Mouse (Mus musculus) embryo, embryonic 10.5 days (tissue): ENCODE results near the gene Stat4.

ENCODE experiments used
- DNase-seq: peaks from one replicate; pipeline ENCODE4 v3.0.0-alpha.2; 2015; ENCODE audit warnings: low spot score

The Stat4 gene

DNA sequence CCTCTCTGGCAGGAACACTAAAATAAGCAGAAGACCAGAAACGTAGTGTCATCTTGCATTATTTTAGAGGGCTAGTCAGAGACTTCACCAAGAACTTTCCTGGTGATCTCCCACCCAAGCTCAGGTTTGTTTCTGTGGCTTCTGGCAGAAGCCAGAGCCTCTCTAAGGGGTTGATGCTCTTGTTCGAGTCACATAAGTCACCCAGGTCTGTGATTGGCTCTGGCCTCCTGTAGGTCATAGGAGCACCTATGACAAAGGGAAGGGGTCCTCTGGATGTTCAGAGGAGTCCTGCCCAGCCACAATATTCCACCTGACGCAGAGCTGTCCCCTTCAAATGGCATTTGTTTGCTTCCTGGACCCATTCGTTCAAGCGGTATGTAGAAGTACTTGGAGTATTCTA lies at the start of gene Stat4:
TSS of gene Stat4 (plus strand) at position 301 of the 400 bp plus-strand sequence.
- DNase-seq: no peak

DNA sequence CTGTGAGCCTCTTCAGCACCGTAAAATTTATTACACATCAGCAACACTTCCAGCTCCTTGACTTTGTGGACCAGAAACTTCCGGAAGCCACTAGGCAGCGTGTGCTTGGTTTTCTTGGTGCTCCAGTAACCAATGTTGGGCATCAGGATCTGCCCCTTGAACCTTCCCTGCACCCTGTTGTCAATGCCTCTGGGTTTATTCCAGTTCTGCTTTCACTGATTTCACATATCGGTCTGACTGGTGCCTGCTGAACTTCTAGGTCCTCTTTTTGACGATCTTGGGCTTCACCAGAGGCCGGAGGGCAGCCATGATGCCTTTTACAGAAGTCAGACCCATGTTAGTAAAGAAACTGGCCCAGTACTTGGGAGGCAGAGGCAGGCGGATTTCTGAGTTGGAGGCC lies 48.6 kb upstream of the Stat4 start:
- DNase-seq: no peak

DNA sequence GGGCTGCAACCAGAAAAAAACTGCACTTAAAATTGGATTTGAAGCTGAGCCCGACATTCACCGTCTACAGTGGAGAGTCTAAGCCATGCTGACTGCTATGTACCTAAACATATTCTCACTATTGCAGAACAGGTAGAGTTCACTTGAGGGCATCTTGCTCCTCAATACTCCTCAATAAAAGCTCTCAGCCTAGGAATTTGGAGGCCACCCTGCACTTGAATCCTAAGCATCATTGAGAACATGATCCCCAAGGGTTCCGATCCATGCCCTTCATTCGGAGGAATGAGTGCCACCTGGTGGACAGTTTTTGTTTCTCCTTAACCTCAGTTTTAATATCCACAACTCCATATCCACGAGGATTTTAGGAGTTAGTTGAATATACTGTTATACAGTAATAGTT lies 42.2 kb upstream of the Stat4 start:
- DNase-seq: peak; percentile 85

DNA sequence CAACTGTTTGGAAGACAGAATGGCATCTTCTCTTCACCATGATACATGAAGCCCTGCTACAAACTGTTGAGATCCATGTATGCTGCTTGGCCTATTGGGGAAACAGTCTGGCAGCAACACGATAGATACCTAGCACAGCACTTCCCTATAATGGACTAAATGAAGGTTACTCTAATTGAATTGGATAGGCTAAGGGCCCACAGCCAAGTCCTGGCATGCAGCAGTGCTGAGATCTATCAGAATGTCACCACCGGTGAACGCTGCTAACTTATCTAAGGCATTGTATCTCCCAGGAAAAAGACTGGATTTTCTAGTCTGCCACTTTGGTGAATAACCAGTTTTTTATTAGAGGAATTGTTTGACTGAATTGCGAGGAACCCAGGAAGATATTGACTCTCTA lies 39.8 kb upstream of the Stat4 start:
- DNase-seq: no peak

DNA sequence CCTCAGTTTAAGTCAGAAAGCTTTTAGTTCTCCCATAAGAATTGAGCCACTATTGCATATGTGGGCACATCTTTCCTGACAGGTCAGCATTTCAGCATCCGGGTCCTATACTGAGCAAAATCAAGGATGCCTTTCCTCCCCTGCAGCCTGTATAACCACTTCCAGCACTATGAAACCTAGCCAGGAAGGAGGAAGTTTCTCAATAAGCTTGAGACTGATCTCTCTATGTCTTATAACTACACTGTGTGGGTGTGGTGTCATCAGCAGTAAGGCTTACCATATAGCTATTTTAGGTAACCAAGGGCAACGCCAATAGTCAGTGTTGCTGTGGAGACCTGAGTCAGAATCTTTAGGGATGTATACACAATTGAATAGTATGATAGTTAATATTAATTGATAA lies 22.3 kb upstream of the Stat4 start:
- no peak for DNase-seq

DNA sequence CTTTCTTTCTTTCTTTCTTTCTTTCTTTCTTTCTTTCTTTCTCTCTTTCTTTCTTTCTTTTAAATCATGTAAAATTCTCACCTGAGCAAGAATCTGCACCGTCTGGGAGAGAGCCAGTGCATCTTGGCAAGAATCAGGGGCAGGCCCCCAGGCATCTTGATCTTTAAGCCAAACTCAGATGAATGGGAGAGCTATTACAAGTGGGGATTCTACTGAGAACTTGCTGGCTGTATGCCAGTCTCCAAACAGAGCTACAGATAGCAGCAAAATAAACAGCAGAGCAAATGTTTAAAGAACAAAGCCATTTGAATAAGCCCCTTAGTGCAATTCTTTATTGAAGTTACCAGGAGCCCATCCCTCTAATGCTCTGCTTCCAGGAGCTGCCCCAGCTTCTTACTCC lies 18.0 kb upstream of the Stat4 start:
- DNase-seq: no peak

DNA sequence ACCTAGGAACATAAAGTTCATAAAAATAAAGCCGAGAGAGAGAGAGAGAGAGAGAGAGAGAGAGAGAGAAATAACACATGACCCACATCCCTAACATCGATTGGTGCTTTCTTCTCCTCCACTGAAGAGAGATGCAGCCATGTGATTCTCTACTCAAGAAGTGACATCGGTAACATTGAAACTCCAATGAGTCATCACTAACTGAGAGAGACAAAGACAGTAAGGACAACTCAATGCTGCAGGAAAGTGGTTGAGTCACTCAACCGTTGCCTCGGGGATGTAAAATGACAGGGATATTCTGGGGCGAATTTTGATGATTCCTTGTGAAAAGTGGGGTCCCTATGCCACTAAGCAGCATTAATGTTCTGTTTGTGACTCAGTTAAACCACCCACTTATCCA lies 16.8 kb upstream of the Stat4 start:
- DNase-seq: no peak

DNA sequence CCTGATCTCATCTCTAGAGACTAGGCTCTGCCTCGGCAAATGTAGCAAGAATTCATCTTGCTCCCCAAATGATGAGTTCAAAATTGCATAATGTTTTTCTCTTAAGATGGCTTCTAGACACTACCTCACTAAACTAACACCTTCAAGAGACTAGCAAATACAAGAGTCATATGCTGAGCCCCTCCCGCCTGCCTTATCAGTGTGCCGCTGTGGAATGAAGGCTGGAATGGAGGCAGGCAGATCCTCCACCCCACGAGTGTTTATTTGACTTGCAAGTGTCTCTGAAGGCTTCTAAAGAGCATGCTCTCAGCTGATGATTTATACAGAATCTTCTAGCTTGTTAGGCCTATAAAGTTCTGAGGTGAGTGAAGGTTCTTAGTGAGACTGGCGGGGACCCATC lies 11.4 kb upstream of the Stat4 start:
- no peak for DNase-seq

DNA sequence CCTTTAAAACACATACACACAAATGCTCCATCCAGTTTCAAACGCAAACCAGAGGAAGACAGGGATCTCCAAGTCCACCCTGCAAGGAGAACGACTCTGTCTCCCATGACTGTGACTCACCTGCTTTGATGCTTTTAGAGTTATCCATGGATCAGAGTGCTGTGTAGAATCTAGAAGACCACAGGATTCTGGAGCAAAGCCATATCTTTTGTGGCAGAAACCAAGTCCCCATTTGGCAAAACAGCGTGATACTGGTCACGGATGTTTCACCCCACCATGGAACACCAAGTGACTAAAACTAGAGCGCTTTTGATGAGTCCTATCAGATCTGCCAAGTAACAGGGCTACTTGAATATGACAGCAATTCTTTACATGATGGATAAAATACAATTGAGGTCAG lies 7.9 kb upstream of the Stat4 start:
- DNase-seq: no peak

DNA sequence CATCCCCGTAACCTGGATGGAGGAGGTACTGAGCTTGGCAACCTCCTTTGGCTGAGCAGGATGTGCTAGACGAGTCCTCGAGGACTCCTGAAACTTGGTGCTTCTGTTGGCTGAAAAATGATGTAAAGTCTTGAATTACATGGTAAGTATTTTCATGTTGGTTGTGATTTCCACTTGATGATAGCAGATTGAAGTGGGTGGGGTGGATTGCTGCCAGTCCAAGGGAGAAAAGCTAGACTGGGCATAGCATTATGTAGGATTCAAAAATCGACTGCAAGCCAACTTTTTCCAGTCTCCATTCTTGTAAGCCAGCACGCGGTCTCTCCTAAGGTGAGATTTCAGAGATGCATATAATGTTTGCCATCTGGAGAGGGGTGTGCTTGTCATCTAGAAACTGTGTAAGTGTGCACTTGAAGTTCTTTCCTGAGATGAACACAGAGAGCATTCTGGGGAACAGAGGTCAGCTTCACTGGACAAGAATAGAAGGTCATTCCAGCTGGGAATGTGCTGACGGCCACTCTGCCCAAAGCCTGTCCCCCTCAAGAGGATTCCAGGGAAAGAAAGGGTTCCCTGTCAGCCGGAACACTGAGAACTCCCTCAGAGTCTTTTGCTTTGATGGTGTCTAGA lies 5.1 kb downstream of the Stat4 start:
- DNase-seq: no peak

DNA sequence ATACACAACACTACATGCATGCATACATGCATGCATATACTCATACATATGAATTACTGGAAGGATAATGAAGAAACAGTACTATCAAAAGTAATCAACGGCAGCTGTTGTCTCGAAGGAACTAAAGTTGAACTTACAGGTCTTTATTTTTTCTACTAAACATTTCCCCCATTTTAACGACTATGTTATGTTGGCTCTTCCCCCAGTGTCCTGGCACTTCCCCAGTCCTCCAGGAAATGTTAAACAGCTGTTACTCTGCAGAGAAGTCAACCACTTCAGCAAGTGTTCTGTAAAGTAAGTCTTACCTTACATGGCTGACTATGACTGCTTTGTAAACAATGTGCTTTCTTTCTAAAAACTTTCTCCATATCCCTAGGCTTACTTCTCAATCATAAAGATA lies 9.1 kb downstream of the Stat4 start:
- no peak for DNase-seq

DNA sequence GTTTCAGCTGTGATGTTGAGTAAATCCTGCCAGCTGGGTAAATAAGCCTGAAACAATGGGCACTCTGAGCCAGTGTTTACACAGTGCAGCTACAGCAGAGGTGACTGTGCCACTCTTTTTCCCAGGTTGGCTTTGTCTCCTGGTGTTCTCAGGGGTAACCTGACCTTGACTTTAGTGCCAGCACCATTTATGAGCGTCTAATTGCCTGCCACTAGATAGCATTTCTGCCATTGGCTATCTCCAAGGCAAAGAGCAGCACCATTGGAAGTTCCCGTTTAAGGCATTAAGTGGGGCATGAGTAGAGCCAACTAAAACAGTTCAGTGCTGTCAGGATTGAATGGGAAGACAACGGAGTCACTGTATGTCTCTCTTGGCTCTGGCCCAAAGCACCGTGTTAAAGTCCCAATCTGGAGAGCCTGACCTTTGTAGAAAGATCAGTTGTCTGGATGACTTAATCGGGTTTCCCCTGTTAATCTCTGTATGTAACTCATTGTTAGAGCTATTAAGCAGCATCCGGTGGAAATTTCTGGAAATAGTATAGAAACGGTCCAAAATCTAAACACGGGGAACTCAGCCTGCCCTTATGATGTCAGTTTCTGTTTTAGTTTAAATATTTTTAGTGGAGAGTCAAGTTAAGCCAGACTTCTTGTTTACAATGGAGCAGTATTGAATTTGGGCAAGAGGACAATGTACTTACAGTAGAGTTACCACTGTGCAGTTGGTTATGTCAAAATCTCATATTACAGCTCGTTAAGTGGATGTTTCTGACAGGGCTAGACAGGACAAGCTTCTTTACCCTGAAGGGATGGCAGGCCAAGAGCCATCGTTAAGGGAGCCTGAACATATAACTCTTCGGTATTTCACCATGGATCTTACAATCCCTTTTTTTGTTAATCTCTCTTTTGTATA lies 10.1 kb downstream of the Stat4 start:
- peak; percentile 28 for DNase-seq

DNA sequence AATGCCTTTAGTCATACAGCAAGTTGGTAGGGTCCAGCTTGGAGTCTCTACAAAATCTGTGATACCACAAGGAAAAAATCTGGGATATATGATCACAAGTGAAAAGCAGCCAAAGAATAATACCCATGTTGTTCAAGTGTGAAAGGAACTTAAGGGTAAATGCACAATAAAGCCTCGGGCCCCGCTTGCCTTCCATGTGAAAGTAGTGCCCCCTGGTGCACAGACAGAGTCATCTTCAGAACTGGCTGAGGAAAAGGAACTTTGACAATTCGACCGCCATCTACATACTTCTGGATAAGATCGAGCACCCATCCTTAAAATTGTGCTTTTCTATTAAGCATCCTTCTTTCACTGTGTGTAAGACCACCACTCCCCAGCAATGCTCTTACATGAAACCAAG lies 11.6 kb downstream of the Stat4 start:
- peak; percentile 63 for DNase-seq

DNA sequence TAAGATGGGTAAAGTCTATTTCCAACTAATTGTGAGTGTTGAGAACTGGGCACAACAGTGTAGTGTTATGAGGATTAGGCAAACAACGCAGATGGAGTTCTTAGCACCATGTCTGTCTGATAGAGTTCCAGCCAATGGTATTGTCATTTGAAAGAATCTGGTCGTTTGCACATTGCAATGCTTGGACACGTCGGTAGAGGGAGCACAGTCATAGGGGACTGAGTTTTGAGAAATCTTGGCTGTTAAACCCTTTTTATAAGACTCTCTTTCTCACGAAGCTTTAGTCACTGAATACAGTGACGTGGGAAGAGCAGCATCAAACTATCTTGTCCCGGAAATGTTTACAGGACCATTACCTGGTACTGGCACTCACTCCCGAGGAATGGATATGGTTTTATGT lies 17.1 kb downstream of the Stat4 start:
- peak; percentile 87 for DNase-seq

DNA sequence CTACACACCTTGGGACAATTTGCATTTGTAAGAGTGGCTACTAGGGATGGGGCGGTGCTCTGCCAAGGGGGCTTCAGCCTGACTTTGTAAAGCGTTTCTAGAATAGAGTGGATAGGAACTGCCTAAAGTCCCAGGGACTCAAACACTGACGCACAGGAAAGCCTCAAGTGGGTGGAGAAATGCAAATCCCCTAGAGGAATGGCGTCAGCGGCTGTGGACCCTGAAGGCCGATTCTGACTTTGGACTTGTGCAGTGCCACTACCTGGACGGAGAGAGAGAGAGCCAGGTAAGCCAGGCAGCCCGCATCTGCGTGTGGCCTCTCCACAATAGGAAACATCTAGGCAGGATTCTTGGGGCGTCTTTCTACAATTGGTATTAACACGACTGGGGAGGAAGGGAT lies 21.5 kb downstream of the Stat4 start:
- DNase-seq: peak; percentile 47

DNA sequence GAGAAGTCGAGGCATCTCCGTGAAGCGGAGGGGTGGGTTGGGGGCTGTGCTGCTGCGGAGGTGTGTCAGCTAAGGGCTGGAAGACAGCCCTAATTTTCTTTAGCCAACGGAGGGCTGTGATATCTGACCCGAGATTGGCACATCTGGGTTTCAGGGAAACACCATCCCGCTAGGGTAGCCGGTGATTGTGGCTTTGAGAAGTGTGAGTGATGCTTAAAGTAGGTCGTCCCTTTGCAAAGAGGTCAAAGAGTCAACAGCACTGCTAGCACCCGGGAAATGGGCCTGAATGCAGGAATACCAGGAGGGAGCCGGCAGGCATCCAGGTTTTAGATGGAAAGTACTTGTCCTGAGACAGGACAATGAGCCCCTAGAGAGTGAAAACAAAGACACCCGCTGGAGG lies 22.0 kb downstream of the Stat4 start:
- DNase-seq: peak; percentile 28

DNA sequence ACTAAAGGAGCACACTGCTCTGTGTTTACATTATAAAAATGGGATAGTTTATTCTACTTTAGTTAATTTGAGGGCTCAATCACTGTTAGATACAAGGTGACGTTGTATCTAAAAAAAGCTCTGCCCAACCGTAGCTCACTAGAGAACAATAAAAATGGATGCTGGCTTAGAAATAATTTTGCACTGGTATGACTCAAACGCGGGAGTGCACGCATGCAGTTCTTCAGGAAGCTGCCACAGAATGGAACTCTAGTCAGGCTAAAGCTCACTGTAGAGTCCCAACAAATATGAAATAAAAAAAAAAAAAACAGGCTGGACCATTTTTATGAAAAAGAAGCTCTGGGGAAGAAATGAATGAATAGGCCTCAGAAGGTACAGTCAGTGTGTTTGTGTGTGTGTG lies 23.8 kb downstream of the Stat4 start:
- no peak for DNase-seq

DNA sequence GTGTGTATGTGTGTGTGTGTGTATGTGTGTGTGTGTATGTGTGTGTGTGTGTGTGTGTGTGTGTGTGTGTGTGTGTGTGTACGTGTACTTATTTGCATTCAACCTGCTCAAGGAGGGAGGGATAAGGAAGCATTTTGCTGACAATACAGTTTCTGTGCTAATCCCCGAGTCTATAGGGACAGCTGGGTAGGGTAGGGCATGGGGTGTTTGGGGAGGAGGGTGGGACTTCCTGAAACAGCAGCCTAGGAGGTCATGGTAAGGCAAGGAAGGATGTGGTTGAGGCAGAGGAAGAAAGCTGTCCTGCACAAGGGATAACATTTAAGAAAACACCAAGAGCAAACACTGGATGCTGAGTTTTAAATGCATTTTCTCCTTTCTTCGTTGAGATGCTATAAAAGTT lies 24.3 kb downstream of the Stat4 start:
- DNase-seq: no peak

DNA sequence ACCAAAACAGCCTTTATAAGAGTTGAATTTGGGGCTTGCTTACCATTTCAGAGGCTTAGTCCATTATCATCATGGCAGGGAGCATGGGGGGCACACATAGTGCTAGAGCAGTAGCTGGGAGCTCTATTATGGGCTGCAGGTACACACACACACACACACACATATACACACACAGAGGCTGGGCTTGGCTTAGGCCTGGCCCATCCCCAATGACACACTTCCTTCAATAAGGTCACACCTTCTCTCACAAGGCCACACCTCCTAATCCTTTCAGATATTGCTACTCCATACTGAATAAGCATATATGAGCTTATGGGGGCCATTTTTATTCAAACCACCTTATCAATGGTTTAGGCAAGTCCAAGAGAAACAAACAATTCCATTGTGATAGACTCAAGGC lies 25.3 kb downstream of the Stat4 start:
- no peak for DNase-seq

DNA sequence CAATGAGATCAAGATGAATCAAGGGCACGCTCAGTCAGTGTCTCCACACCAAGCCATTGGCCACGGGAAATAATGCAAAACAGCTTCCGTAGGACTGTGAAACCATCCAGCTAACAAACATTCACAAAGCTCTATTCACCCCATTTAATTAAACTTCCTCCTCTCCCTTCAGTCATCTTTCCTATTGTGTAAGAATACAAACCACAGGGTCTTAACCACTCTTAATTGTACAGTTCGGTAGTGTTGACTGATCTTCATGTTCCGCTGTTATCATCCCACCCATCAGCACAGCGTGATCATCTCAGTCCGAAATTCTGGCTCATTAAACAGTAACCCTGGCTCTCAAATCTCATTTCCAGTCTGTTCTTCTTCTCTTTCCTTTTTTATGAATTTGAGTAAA lies 25.8 kb downstream of the Stat4 start:
- no peak for DNase-seq

DNA sequence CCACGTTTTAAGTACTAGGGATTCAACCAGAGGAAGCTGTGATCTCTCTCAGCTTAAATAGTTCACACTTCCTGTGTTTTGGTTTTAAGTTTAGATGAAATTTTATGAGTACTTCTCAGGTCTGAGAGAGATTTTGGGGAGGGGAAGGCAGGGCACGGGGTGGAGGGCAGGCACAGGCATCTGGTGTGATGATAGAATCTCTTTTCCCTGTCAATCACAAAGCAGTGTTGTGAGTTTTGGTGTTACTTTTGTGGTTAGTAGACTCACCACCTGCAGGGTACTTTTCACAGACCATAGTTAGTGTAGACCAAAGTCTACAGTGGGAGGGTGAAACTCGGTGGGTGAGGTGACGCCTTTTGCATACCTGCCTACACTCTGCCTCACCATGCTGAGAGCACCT lies 32.7 kb downstream of the Stat4 start:
- DNase-seq: no peak

DNA sequence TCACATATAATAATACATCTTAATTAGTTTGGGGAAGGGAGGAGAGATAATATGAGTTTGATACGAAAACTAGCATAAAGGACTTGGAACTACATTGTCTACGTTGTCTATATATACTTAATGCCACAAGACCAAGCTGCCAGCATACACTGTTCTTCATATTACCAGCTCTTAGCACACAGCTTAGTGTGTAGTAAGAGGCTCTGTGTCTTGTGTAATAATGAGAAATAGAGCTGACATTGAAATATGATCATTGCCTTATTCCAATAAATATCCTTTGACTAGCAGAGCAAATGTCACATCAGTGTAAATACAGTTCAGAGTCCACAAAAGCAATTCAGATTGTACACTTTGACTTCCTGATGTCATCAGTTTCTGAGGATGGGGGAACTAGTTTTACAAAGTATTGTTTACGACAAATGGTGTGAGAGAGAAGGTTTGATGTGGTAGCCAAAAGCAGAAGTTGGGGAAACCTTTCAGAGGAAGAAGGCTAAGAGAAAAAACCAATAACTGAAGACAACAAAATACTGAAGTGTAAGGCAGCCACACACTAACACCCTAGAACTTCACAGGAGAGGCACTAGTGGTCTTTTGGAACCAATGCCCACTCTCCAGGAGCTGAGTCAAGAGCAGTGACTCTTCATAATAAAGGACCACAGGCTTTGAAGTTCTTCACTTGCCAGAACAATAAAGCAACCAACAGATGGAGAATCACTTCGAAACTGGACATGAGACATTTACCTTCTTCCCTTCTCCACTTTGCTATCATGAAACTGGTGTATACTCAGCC lies 35.2 kb downstream of the Stat4 start:
- DNase-seq: no peak

DNA sequence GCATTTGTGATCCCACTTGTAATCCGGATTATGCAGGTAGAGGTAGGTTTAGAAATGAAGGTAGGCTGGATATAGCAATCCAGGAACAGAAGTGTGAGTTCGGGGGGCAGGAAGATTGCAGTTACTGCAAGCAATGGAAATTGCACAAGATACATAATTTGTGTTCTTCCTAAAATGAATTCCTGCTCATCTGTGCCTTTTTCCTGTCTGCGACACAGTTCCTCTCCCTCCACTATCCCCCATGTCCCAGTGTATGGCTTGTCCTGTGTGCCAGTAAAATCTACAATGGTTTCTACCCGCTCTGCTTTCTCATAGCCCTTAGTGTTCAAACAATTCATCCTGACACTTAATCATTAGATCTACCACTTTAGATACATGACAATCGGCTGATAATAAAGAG lies 41.7 kb downstream of the Stat4 start:
- DNase-seq: no peak
